7 mouse cellular contexts compared by ENCODE assay signal in the genomic region with DNA sequence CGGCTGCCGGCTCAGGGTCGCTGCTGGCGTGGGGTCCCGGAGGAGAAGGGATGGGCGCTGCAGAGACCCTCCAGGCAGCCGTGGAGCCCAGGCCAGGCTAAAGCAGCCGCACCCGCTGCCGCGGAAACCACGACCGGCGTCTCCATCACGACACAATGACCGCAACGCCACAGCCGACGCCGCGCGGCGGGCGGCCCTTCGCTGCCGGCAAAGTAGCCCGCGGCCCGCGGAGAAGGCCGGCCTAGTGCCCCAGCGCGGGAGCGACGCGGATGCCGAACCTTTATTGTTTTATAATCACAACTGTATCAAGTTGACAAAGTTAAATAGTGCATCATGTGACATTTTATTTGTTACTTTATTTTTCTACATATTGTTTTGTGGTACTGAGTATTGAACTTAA. TPM values are rescaled to one million over a fixed set of nuclear protein-coding genes. Genes with fewer than 3 reads are reported as not detected.
DNase-seq lines count a peak whose midpoint lies in the region; ATAC-seq and TF ChIP-seq lines count a peak whose summit lies in the region.
"Not testable (repeated sequence)": the region's sequence is repeated elsewhere in the genome, so short reads cannot be mapped to it uniquely, and the experiment has no call there.

No protein-coding gene starts in this region.

- H3K27me3 ChIP-seq in forebrain, embryonic 12.5 days: peaks cover 32% of the 10 kb centered on the region
- not testable (repeated sequence) for H3K27me3 ChIP-seq in heart, embryonic 15.5 days; intestine, embryonic 16.5 days (replicated peaks; ENCODE audit: control insufficient read depth, insufficient read depth, low read length); limb, embryonic 15.5 days; midbrain, embryonic 11.5 days (ENCODE audit: control insufficient read depth, insufficient read depth, low read length)

- DNase-seq in midbrain, embryonic 11.5 days (ENCODE audit: low spot score, missing footprints): peak; percentile 95

- ATAC-seq in forebrain, embryonic 12.5 days (ENCODE audit: low FRiP score); heart, embryonic 15.5 days (replicated peaks; ENCODE audit: insufficient number of reproducible peaks, insufficient read depth, low FRiP score, low read depth); intestine, embryonic 16.5 days; limb, embryonic 15.5 days (ENCODE audit: insufficient number of reproducible peaks, low FRiP score, low TSS enrichment, low read depth); midbrain, embryonic 11.5 days (ENCODE audit: low FRiP score): not testable (repeated sequence)

- TF ChIP-seq POLR2A in olfactory bulb, adult 2 months (IDR thresholded peaks at IDR 0.05; ENCODE audit: insufficient read depth, low read depth, low read length): not testable (repeated sequence)

- H3K27ac ChIP-seq in brown adipose tissue, adult 24 weeks (replicated peaks; ENCODE audit: low read depth, low read length); forebrain, embryonic 12.5 days; heart, embryonic 15.5 days; intestine, embryonic 16.5 days (ENCODE audit: low read length); limb, embryonic 15.5 days; midbrain, embryonic 11.5 days (ENCODE audit: low read depth, low read length); olfactory bulb, adult 2 months (ENCODE audit: insufficient read depth, low read depth, low read length): not testable (repeated sequence)

- peak overlapping the region; percentile 53 for H3K4me2 ChIP-seq in forebrain, embryonic 12.5 days
- peak overlapping the region; percentile 63 for H3K4me2 ChIP-seq in heart, embryonic 15.5 days
- H3K4me2 ChIP-seq in intestine, embryonic 16.5 days (ENCODE audit: low read depth, low read length): peak overlapping the region; percentile 49
- H3K4me2 ChIP-seq in limb, embryonic 15.5 days: peak overlapping the region; percentile 51
- peak overlapping the region; percentile 40 for H3K4me2 ChIP-seq in midbrain, embryonic 11.5 days

- H3K9me3 ChIP-seq in forebrain, embryonic 12.5 days; heart, embryonic 15.5 days (replicated peaks); intestine, embryonic 16.5 days (ENCODE audit: control insufficient read depth, low read length); limb, embryonic 15.5 days; midbrain, embryonic 11.5 days (ENCODE audit: control insufficient read depth, low read length): not testable (repeated sequence)

- not testable (repeated sequence) for H3K4me1 ChIP-seq in brown adipose tissue, adult 24 weeks (ENCODE audit: control insufficient read depth, insufficient read depth, insufficient read length, low read length); forebrain, embryonic 12.5 days; heart, embryonic 15.5 days (replicated peaks); intestine, embryonic 16.5 days (ENCODE audit: control insufficient read depth, insufficient read depth, low read length); limb, embryonic 15.5 days; midbrain, embryonic 11.5 days (ENCODE audit: control insufficient read depth, insufficient read depth, low read length); olfactory bulb, adult 2 months (ENCODE audit: control insufficient read depth, insufficient read depth, low read length)

- 1% methylated on average over 30 of the region's 37 CpGs for WGBS in forebrain, embryonic 12.5 days
- 6% methylated on average over 30 of the region's 37 CpGs for WGBS in heart, embryonic 15.5 days
- WGBS in intestine, embryonic 16.5 days: 8% methylated on average over 30 of the region's 37 CpGs
- WGBS in limb, embryonic 15.5 days: 6% methylated on average over 30 of the region's 37 CpGs
- WGBS in midbrain, embryonic 11.5 days: under 1% methylated on average over 27 of the region's 37 CpGs
- WGBS in olfactory bulb, adult 2 months: 20% methylated on average over 31 of the region's 37 CpGs

- not testable (repeated sequence) for TF ChIP-seq CTCF in olfactory bulb, adult 2 months (IDR thresholded peaks at IDR 0.05; ENCODE audit: insufficient read depth, low read depth, low read length)

- not testable (repeated sequence) for H3K36me3 ChIP-seq in forebrain, embryonic 12.5 days (replicated peaks); heart, embryonic 15.5 days; intestine, embryonic 16.5 days (ENCODE audit: control insufficient read depth, insufficient read depth, low read length); limb, embryonic 15.5 days; midbrain, embryonic 11.5 days (ENCODE audit: control insufficient read depth, insufficient read depth, low read length)

- peak overlapping the region; percentile 30; the same call in 1 of the 2 replicates for H3K4me3 ChIP-seq in brown adipose tissue, adult 24 weeks (ENCODE audit: insufficient read depth, low read depth, low read length)
- H3K4me3 ChIP-seq in forebrain, embryonic 12.5 days (replicated peaks): peak overlapping the region; percentile 37
- peak overlapping the region; percentile 46 for H3K4me3 ChIP-seq in heart, embryonic 15.5 days
- peak overlapping the region; percentile 38 for H3K4me3 ChIP-seq in intestine, embryonic 16.5 days (ENCODE audit: low read length)
- peak overlapping the region; percentile 31 for H3K4me3 ChIP-seq in limb, embryonic 15.5 days
- peak overlapping the region; percentile 22; the same call in 1 of the 2 replicates for H3K4me3 ChIP-seq in midbrain, embryonic 11.5 days (ENCODE audit: low read depth, low read length)
- H3K4me3 ChIP-seq in olfactory bulb, adult 2 months (ENCODE audit: insufficient read depth, low read depth, low read length): 0 out of 2 replicates have a peak overlapping the region, but pooled peaks have one; percentile 10

- peak overlapping the region; percentile 33 for H3K9ac ChIP-seq in forebrain, embryonic 12.5 days
- H3K9ac ChIP-seq in heart, embryonic 15.5 days: peak overlapping the region; percentile 51; the same call in 1 of the 2 replicates
- H3K9ac ChIP-seq in intestine, embryonic 16.5 days (ENCODE audit: low read depth, low read length): 0 out of 2 replicates have a peak overlapping the region, but pooled peaks have one; percentile 29
- H3K9ac ChIP-seq in limb, embryonic 15.5 days: not testable (repeated sequence)
- peak overlapping the region; percentile 49 for H3K9ac ChIP-seq in midbrain, embryonic 11.5 days (ENCODE audit: low read length)

RNA-seq across cellular contexts. Expression of gene Gm10647, which starts 9.1 kb away (rescaled TPM):
- polyA plus RNA-seq in brown adipose tissue, adult 24 weeks (2012; ENCODE audit: insufficient read depth, insufficient read length, missing spikeins): not detected in 2 replicates
- polyA plus RNA-seq in forebrain, embryonic 12.5 days (2016; fragmentation: Nextera tagmentation; extraction: Ambion mirVana): 0.19 and 0.43 TPM in 2 replicates
- 0.46 and 0.53 TPM in 2 replicates for polyA plus RNA-seq in heart, embryonic 15.5 days (2015; fragmentation: Nextera tagmentation; extraction: Ambion mirVana)
- polyA plus RNA-seq in intestine, embryonic 16.5 days (2015; fragmentation: Nextera tagmentation; extraction: Ambion mirVana): 0.29 and 0.55 TPM in 2 replicates
- 0.60 and 0.81 TPM in 2 replicates for polyA plus RNA-seq in limb, embryonic 15.5 days (2015; fragmentation: Nextera tagmentation; extraction: Ambion mirVana)
- polyA plus RNA-seq in midbrain, embryonic 11.5 days (2014; fragmentation: Nextera tagmentation; extraction: Ambion mirVana): 0.21 and 0.25 TPM in 2 replicates
- polyA plus RNA-seq in olfactory bulb, adult 2 months (2012; ENCODE audit: insufficient read depth, insufficient read length, low replicate concordance, missing spikeins): not detected in 2 replicates

RNA-seq across cellular contexts. Expression of gene Aph1b, which starts 10.7 kb away (rescaled TPM):
- polyA plus RNA-seq in brown adipose tissue, adult 24 weeks (2012; ENCODE audit: insufficient read depth, insufficient read length, missing spikeins): 9.2 and 11.9 TPM in 2 replicates
- polyA plus RNA-seq in forebrain, embryonic 12.5 days (2016; fragmentation: Nextera tagmentation; extraction: Ambion mirVana): 20.4 and 22.5 TPM in 2 replicates
- polyA plus RNA-seq in heart, embryonic 15.5 days (2015; fragmentation: Nextera tagmentation; extraction: Ambion mirVana): 5.8 and 5.9 TPM in 2 replicates
- 10.2 and 11.2 TPM in 2 replicates for polyA plus RNA-seq in intestine, embryonic 16.5 days (2015; fragmentation: Nextera tagmentation; extraction: Ambion mirVana)
- polyA plus RNA-seq in limb, embryonic 15.5 days (2015; fragmentation: Nextera tagmentation; extraction: Ambion mirVana): 10.1 and 11.0 TPM in 2 replicates
- 17.7 and 18.0 TPM in 2 replicates for polyA plus RNA-seq in midbrain, embryonic 11.5 days (2014; fragmentation: Nextera tagmentation; extraction: Ambion mirVana)
- polyA plus RNA-seq in olfactory bulb, adult 2 months (2012; ENCODE audit: insufficient read depth, insufficient read length, low replicate concordance, missing spikeins): not detected in 2 replicates

RNA-seq across cellular contexts. Expression of gene Aph1c, which starts 28.6 kb away (rescaled TPM):
- polyA plus RNA-seq in brown adipose tissue, adult 24 weeks (2012; ENCODE audit: insufficient read depth, insufficient read length, missing spikeins): 0.24 and 0.42 TPM in 2 replicates
- 1.7 and 2.2 TPM in 2 replicates for polyA plus RNA-seq in forebrain, embryonic 12.5 days (2016; fragmentation: Nextera tagmentation; extraction: Ambion mirVana)
- 1.7 and 2.7 TPM in 2 replicates for polyA plus RNA-seq in heart, embryonic 15.5 days (2015; fragmentation: Nextera tagmentation; extraction: Ambion mirVana)
- 4.5 and 6.2 TPM in 2 replicates for polyA plus RNA-seq in intestine, embryonic 16.5 days (2015; fragmentation: Nextera tagmentation; extraction: Ambion mirVana)
- 3.8 and 4.8 TPM in 2 replicates for polyA plus RNA-seq in limb, embryonic 15.5 days (2015; fragmentation: Nextera tagmentation; extraction: Ambion mirVana)
- 1.5 and 1.7 TPM in 2 replicates for polyA plus RNA-seq in midbrain, embryonic 11.5 days (2014; fragmentation: Nextera tagmentation; extraction: Ambion mirVana)
- polyA plus RNA-seq in olfactory bulb, adult 2 months (2012; ENCODE audit: insufficient read depth, insufficient read length, low replicate concordance, missing spikeins): not detected in 2 replicates
